Mouse (Mus musculus) brain, adult 2 months (tissue): ENCODE results near the gene Gpr132.
"Not testable (repeated sequence)": the region's sequence is repeated elsewhere in the genome, so short reads cannot be mapped to it uniquely, and the experiment has no call there.

ENCODE experiments used
- DNase-seq: peaks from one replicate; pipeline ENCODE4 v3.0.0; 2011; ENCODE audit warnings: low read depth, low spot score

Gpr132 gene

GRCm38 (mm10) chr12:112853050-112853729 lies 14.8 kb downstream of the Gpr132 start:
- peak; percentile 59 for DNase-seq

- DNase-seq = no peak
Measured at GRCm38 (mm10) chr12:112851116-112851515, 16.9 kb downstream of the Gpr132 start.

- DNase-seq = no peak
Measured at GRCm38 (mm10) chr12:112850344-112850743, 17.7 kb downstream of the Gpr132 start.

- no peak for DNase-seq
Measured at GRCm38 (mm10) chr12:112849235-112850022, 18.6 kb downstream of the Gpr132 start.

GRCm38 (mm10) chr12:112847880-112848279 lies 20.1 kb downstream of the Gpr132 start:
- no peak for DNase-seq

- DNase-seq = peak; percentile 89
Measured at GRCm38 (mm10) chr12:112843803-112844202, 24.2 kb downstream of the Gpr132 start.

GRCm38 (mm10) chr12:112842128-112842527 lies 25.9 kb downstream of the Gpr132 start:
- not testable (repeated sequence) for DNase-seq

- not testable (repeated sequence) for DNase-seq
Measured at GRCm38 (mm10) chr12:112841338-112841892, 26.6 kb downstream of the Gpr132 start.

- no peak for DNase-seq
Measured at GRCm38 (mm10) chr12:112840209-112841086, 27.6 kb downstream of the Gpr132 start.

GRCm38 (mm10) chr12:112835046-112835445 lies 33.0 kb downstream of the Gpr132 start:
- peak; percentile 40 for DNase-seq

- no peak for DNase-seq
Measured at GRCm38 (mm10) chr12:112833527-112833926, 34.5 kb downstream of the Gpr132 start.

- no peak for DNase-seq
Measured at GRCm38 (mm10) chr12:112832411-112832810, 35.6 kb downstream of the Gpr132 start.

GRCm38 (mm10) chr12:112830570-112830969 lies 37.5 kb downstream of the Gpr132 start:
- no peak for DNase-seq

- DNase-seq = no peak
Measured at GRCm38 (mm10) chr12:112830141-112830540, 37.9 kb downstream of the Gpr132 start.

GRCm38 (mm10) chr12:112829244-112829864 lies 38.7 kb downstream of the Gpr132 start, which contains the start of gene Cdca4:
Cdca4 (minus strand) TSS chr12:112829423.
- peak; percentile 98 for DNase-seq

GRCm38 (mm10) chr12:112828501-112829243 lies 39.4 kb downstream of the Gpr132 start:
- peak; percentile 82 for DNase-seq

GRCm38 (mm10) chr12:112825901-112826300 lies 42.1 kb downstream of the Gpr132 start:
- peak; percentile 55 for DNase-seq

- no peak for DNase-seq
Measured at GRCm38 (mm10) chr12:112823221-112823620, 44.8 kb downstream of the Gpr132 start.

- DNase-seq = no peak
Measured at GRCm38 (mm10) chr12:112822676-112823075, 45.4 kb downstream of the Gpr132 start.

- no peak for DNase-seq
Measured at GRCm38 (mm10) chr12:112821974-112822373, 46.1 kb downstream of the Gpr132 start.
